Mouse (Mus musculus): Measurements from ENCODE around the gene Pold4.

Gene Pold4

GRCm38 (mm10) chr19:4204889-4205288 is 26.8 kb upstream of the Pold4 start:
- no peak for DNase-seq

- DNase-seq: peak; percentile 78 to 82
Observed at GRCm38 (mm10) chr19:4206971-4207370, 24.7 kb upstream of the Pold4 start.

- no peak for DNase-seq
Observed at GRCm38 (mm10) chr19:4208563-4208962, 23.1 kb upstream of the Pold4 start.

GRCm38 (mm10) chr19:4211891-4212588 is 19.7 kb upstream of the Pold4 start:
- no peak for DNase-seq

GRCm38 (mm10) chr19:4213524-4213974 is 18.1 kb upstream of the Pold4 start:
- DNase-seq: no peak

- DNase-seq: peak; percentile 29 to 49
Observed at GRCm38 (mm10) chr19:4214071-4214770, 17.5 kb upstream of the Pold4 start, which contains the start of the genes Clcf1 and AC109138.7. Clcf1 (plus strand) TSS chr19:4214238. AC109138.7 (plus strand) TSS chr19:4214357.

GRCm38 (mm10) chr19:4214771-4215450 is 16.8 kb upstream of the Pold4 start:
- no peak for DNase-seq

- no peak for DNase-seq
Observed at GRCm38 (mm10) chr19:4215451-4215840, 16.3 kb upstream of the Pold4 start.

- peak; percentile 56 to 70 for DNase-seq
Observed at GRCm38 (mm10) chr19:4216041-4216685, 15.5 kb upstream of the Pold4 start.

- DNase-seq: no peak
Observed at GRCm38 (mm10) chr19:4217140-4217539, 14.6 kb upstream of the Pold4 start.

GRCm38 (mm10) chr19:4217855-4218254 is 13.8 kb upstream of the Pold4 start:
- no peak for DNase-seq

- no peak for DNase-seq
Observed at GRCm38 (mm10) chr19:4218293-4218692, 13.4 kb upstream of the Pold4 start.

GRCm38 (mm10) chr19:4218784-4219183 is 12.9 kb upstream of the Pold4 start:
- no peak for DNase-seq

- DNase-seq: no peak
Observed at GRCm38 (mm10) chr19:4219943-4220342, 11.8 kb upstream of the Pold4 start.

GRCm38 (mm10) chr19:4220416-4220815 is 11.3 kb upstream of the Pold4 start:
- peak in 1 of 2 experiments; percentile 61 for DNase-seq

- no peak for DNase-seq
Observed at GRCm38 (mm10) chr19:4220957-4221743, 10.5 kb upstream of the Pold4 start.

GRCm38 (mm10) chr19:4222165-4222564 is 9.5 kb upstream of the Pold4 start:
- no peak for DNase-seq

- no peak for DNase-seq
Observed at GRCm38 (mm10) chr19:4226779-4227178, 4.9 kb upstream of the Pold4 start.

- no peak for DNase-seq
Observed at GRCm38 (mm10) chr19:4227446-4227845, 4.3 kb upstream of the Pold4 start.

- DNase-seq: peak; percentile 74 to 79
Observed at GRCm38 (mm10) chr19:4227894-4228678, 3.6 kb upstream of the Pold4 start.

GRCm38 (mm10) chr19:4228891-4229290 is 2.8 kb upstream of the Pold4 start:
- DNase-seq: no peak

Data from cerebellum, postnatal 25 days (tissue).